Mouse (Mus musculus) ES-E14 (cell line): ENCODE results near the gene Casc3. TPM values are rescaled to one million over a fixed set of nuclear protein-coding genes. Genes with fewer than 3 reads are reported as not detected.

ENCODE experiments used
- DNase-seq: peaks from one replicate; pipeline ENCODE4 v3.0.0-alpha.2; 2013; ENCODE audit warnings: low read depth, low spot score
- H3K27ac ChIP-seq: 2 replicates; pipeline ENCODE4 v1.5.1; 2012; ENCODE audit warnings: low read depth, mild to moderate bottlenecking, low read length, moderate library complexity, mixed read lengths; ENCODE audit not compliant: poor library complexity, insufficient read depth, severe bottlenecking
- H3K36me3 ChIP-seq: 2 replicates; pipeline ENCODE4 v1.6.1; 2012; ENCODE audit warnings: mild to moderate bottlenecking, low read length, moderate library complexity, mixed read lengths; ENCODE audit not compliant: control insufficient read depth, poor library complexity, insufficient read depth, severe bottlenecking
- H3K4me1 ChIP-seq, 2 experiments: fragments of 150-350 bp in 1 of 2; sonication (generic) in 1 of 2; 2 replicates each; pipeline ENCODE4 v1.6.1; 2012; ENCODE audit warnings: low read length in 2 of 2, mild to moderate bottlenecking in 1 of 2, mixed read lengths in 1 of 2; ENCODE audit not compliant: control insufficient read depth in 2 of 2, insufficient read depth in 2 of 2, poor library complexity in 1 of 2
- H3K4me3 ChIP-seq, 2 experiments: fragments of 150-350 bp in 1 of 2; sonication (generic) in 1 of 2; 2 replicates each; pipeline ENCODE4 v1.5.1; 2012; ENCODE audit warnings: low read length in 2 of 2, low read depth in 1 of 2, mild to moderate bottlenecking in 1 of 2, mixed read lengths in 1 of 2; ENCODE audit not compliant: insufficient read depth in 1 of 2, poor library complexity in 1 of 2, severe bottlenecking in 1 of 2
- H3K9ac ChIP-seq: 2 replicates; pipeline ENCODE4 v1.6.1; 2012; ENCODE audit warnings: low read depth, mild to moderate bottlenecking, low read length, mixed read lengths; ENCODE audit not compliant: poor library complexity, insufficient read depth, severe bottlenecking
- H3K9me3 ChIP-seq: fragments of 150-350 bp; sonication (generic); 2 replicates; pipeline ENCODE4 v1.6.1; 2012; ENCODE audit warnings: low read depth, mild to moderate bottlenecking, low read length; ENCODE audit not compliant: control insufficient read depth, insufficient read depth
- CHD2 ChIP-seq: IDR thresholded peaks from 2 replicates; pipeline ENCODE4 v1.6.1; 2014; ENCODE audit warnings: mild to moderate bottlenecking, low read depth, low read length, inconsistent platforms
- HCFC1 ChIP-seq: IDR thresholded peaks from 2 replicates; pipeline ENCODE4 v1.6.1; 2012; ENCODE audit warnings: low read length, inconsistent platforms, borderline replicate concordance; ENCODE audit not compliant: insufficient read depth
- MAFK ChIP-seq: IDR thresholded peaks from 2 replicates; pipeline ENCODE4 v1.6.1; 2014; ENCODE audit warnings: mild to moderate bottlenecking, low read depth, low read length, inconsistent platforms; ENCODE audit not compliant: insufficient read depth
- ZC3H11A ChIP-seq: IDR thresholded peaks from 2 replicates; pipeline ENCODE4 v1.6.1; 2012; ENCODE audit warnings: low read depth, mild to moderate bottlenecking, inconsistent platforms, low read length, borderline replicate concordance
- ZNF384 ChIP-seq: IDR thresholded peaks from 2 replicates; pipeline ENCODE4 v1.6.1; 2012; ENCODE audit warnings: low read depth, low read length, inconsistent platforms
- in situ Hi-C, 2 experiments: fragments of 600-800 bp; cut with MboI; formaldehyde crosslinking; loops; one replicate each; pipeline ENCODE4 v1.15.1; 2025; ENCODE audit warnings: low sequenced_read_pairs in 2 of 2, inconsistent platforms in 1 of 2; ENCODE audit not compliant: unreplicated experiment in 2 of 2
- total RNA-seq: library from RNA; depleted of rRNA; stranded (reverse); fragments of 300-350 nt; gene quantifications from 2 replicates; pipeline ENCODE4 v1.2.3, GENCODE M21; 2012

Gene Casc3
- total RNA-seq, 1 experiment = 14.6 TPM

DNA sequence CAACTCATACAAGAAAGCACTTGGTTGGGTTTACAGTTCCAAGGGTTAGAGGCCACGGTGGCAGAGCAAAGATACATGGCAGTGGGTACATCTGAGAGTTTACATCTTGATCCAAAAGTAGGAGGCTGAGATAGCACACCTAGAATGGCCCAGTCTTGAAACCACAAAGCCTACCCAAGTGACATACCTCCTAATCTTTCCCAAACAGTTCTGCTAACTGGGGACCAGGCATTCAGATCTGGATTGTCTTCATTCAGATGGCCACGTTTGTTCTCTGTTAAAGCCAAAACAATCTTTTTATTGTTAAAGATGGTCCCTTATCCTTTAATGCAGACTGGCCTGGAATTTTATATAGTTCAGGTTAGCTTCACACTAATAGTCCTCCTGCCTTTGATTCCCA is 23.2 kb downstream of the Casc3 start:
- TF ChIP-seq ZNF384 (no peak), ZC3H11A (no peak), CHD2 (no peak), MAFK (no peak), HCFC1 (no peak)
- no peak for DNase-seq
- in situ Hi-C loops = no loop called here
- H3K27ac ChIP-seq = no peak overlapping the region
- no peaks in the 10 kb centered on the region for H3K9me3 ChIP-seq
- no peaks in the 10 kb centered on the region for H3K4me1 ChIP-seq
- no peak overlapping the region for H3K9ac ChIP-seq
- H3K36me3 ChIP-seq = peaks cover 34% of the 10 kb centered on the region
- no peak overlapping the region for H3K4me3 ChIP-seq

DNA sequence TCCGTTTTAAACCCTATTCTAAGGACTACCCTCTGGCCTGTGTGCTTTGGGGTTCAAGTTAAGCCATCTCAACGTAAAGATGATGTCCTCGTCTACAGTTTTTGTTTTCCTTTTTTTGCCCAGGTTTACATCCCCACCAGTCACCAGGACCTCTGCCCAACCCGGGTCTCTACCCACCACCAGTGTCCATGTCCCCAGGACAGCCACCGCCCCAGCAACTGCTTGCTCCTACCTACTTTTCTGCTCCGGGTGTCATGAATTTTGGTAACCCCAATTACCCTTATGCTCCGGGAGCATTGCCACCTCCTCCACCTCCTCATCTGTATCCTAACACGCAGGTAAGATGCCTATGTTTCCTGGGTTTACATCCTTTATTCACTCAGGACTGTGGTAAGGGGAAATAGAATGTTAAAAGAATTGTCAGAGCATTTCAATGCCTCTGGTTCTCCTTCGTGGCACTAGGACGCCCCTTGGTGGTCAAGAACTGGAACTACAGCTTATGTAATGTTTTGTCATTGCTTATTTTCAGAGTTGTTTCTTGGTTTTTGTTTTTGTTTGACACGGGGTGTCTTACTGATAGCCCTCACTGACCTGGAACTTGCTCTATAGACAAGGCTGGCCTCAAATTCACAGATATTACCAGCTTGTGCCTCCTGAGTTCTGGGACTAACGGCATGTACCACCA is 24.5 kb downstream of the Casc3 start:
- DNase-seq = no peak
- no peak overlapping the region for H3K9ac ChIP-seq
- H3K9me3 ChIP-seq = no peaks in the 10 kb centered on the region
- 0 out of 4 replicates have a peak, but pooled peaks cover 0 to 3% of the 10 kb centered on the region in 2 experiments for H3K4me1 ChIP-seq
- H3K4me3 ChIP-seq = no peak overlapping the region
- peaks cover 33% of the 10 kb centered on the region for H3K36me3 ChIP-seq
- in situ Hi-C loops = no loop called here
- TF ChIP-seq ZNF384 (no peak), HCFC1 (no peak), ZC3H11A (no peak), MAFK (no peak), CHD2 (no peak)
- no peak overlapping the region for H3K27ac ChIP-seq

DNA sequence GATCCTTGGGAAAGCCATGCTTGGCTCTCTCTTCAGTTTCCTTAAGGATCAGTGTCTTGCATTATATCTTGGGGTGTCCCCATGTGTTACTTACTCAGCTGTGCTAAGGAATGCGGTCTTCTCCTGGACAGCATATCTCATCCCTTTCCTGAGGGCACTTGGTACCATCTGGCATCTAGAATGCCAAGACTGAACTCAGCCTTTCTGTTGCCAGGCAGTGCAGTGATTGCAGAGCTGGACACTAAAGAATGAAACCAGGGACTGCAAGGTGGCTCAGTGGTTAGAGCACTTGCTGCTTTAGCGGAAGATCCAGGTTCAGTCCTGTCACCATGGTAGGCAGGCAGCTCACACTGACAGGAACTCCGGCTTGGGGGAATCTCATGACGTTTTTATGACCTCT is 25.2 kb downstream of the Casc3 start:
- Histone ChIP-seq H3K4me1 (peaks cover 3 to 6% of the 10 kb centered on the region in 2 experiments; a peak in 2 of 4 replicates), H3K27ac (no peak overlapping the region), H3K4me3 (no peak overlapping the region), H3K36me3 (peaks cover 33% of the 10 kb centered on the region), H3K9me3 (no peaks in the 10 kb centered on the region), H3K9ac (no peak overlapping the region)
- in situ Hi-C loops = no loop called here
- TF ChIP-seq CHD2 = no peak
- no peak for TF ChIP-seq ZC3H11A
- no peak for TF ChIP-seq ZNF384
- TF ChIP-seq HCFC1 = no peak
- TF ChIP-seq MAFK = no peak
- no peak for DNase-seq

- DNase-seq = no peak
- TF ChIP-seq HCFC1 = no peak
- TF ChIP-seq CHD2 = no peak
- TF ChIP-seq ZC3H11A = no peak
- no peak for TF ChIP-seq ZNF384
- no peak for TF ChIP-seq MAFK
- H3K9me3 ChIP-seq = no peaks in the 10 kb centered on the region
- peaks cover 7 to 21% of the 10 kb centered on the region in 2 experiments; a peak in 3 of 4 replicates for H3K4me1 ChIP-seq
- H3K36me3 ChIP-seq = peaks cover 11% of the 10 kb centered on the region
- no peak overlapping the region for H3K4me3 ChIP-seq
- no peak overlapping the region for H3K9ac ChIP-seq
- in situ Hi-C loops = no loop called here
- no peak overlapping the region for H3K27ac ChIP-seq
Observed at GRCm38 (mm10) chr11:98835296-98835695, 30.6 kb downstream of the Casc3 start.
